Mouse (Mus musculus) heart, adult 9 months (tissue): Measurements from ENCODE around the gene Bri3bp.
"Not testable (repeated sequence)": the region's sequence is repeated elsewhere in the genome, so short reads cannot be mapped to it uniquely, and the experiment has no call there.

ENCODE experiments used
- DNase-seq, 2 experiments: peaks; one replicate each; pipeline ENCODE4 v3.0.0; 2022; ENCODE audit warnings: low spot score in 2 of 2

Bri3bp gene

GRCm38 (mm10) chr5:125441234-125442114 lies at the start of gene Bri3bp:
Gene Bri3bp, plus strand, starts transcription at chr5:125441568.
- peak in 1 of 2 experiments; percentile 43 for DNase-seq

DNA sequence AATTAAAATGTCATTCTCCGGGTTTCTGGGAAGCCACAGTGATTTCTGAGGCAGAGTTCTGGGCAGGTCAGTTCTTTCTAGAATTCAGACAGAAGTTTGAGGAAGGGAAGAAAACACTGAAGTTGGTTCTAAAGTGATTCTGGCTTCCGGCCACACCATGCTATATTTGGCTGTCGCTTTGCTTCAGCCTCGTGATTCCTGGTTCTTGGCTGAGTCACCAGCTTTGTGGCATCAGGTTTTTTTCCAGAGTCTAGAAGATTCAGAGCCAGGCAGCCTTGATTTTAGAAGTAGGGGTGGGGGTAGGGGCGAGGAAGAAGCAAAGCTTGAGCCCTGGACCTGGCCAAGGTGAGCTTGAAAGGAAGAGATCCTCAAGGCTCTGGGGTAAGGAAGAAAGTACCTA lies 49.8 kb upstream of the Bri3bp start:
- peak; percentile 73 to 85 for DNase-seq

DNA sequence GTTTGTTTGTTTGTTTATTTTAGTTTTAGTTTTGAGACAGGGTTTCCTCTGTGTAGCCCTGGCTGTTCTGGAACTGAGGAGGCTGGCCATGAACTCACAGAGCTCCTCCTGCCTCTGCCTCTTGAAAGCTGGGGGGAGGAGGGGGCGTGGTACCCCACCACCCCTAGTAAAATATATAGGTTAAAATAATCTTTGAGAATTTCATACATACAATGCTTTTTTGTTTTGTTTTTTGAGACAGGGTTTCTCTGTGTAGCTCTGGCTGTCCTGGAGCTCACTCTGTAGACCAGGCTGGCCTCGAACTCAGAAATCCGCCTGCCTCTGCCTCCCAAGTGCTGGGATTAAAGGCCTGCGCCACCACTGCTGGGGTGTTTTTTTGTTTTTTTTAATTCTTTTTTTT lies 49.2 kb upstream of the Bri3bp start:
- not testable (repeated sequence) for DNase-seq

GRCm38 (mm10) chr5:125392618-125392976 lies 48.8 kb upstream of the Bri3bp start:
- no peak for DNase-seq

DNA sequence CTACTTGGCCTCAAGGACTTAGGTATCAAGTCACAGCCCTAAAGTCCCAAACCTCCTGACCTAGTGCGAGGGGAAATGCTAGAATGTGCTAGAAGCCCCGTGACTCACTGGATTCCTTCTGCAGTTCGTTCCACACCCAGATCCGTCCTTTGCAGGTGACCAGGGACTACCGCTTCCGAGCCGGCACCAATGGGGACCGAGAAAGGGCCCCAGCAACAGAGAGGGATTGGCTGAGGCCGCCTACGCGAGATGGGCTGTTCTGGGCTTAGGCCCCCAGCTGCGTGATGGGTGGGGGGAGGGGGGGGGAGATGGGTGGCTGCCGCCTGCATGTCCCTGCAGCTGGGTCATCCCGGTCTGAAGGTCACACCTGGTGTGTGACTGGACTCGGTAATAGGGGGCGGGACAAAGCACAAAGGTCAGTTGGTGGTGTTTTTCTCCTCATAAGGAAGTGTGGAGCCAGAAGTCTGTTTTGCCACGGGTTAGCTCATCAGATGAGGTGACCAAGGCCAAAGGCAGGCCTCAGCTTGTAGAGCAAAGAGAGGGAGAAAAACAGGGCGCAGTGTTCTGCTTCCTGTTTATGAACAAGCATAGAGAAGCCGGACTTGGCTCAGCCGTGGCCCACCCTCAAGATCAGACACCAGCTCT lies 48.3 kb upstream of the Bri3bp start:
- peak; percentile 98 to 99 for DNase-seq

GRCm38 (mm10) chr5:125393622-125394603 lies 47.5 kb upstream of the Bri3bp start:
- peak; percentile 81 to 84 for DNase-seq

GRCm38 (mm10) chr5:125395008-125395407 lies 46.4 kb upstream of the Bri3bp start:
- no peak for DNase-seq

DNA sequence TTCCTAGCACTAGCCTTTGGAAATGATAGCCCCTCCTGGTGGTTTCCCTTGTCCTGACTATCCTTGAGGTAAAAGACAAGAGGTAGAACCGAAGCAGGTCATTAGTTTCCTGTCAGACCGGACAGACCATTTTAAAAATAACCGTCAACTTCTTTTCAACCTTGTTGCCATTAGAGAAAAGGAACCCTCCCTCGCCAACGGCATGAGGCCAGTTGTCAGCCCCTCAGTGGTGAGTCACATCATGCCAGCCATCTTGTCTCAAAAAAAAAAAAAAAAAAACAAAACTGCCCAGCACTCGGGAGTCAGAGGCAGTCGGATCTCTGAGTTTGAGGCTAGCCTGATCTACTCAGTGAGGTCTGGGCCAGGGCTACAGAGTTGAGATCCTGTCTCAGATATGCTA lies 40.5 kb upstream of the Bri3bp start:
- no peak for DNase-seq

GRCm38 (mm10) chr5:125402476-125402875 lies 38.9 kb upstream of the Bri3bp start:
- DNase-seq = no peak

- no peak for DNase-seq
Observed at GRCm38 (mm10) chr5:125402991-125403390, 38.4 kb upstream of the Bri3bp start.

GRCm38 (mm10) chr5:125403481-125404465 lies 37.6 kb upstream of the Bri3bp start:
- DNase-seq = peak in 1 of 2 experiments; percentile 73

- DNase-seq = no peak
Observed at GRCm38 (mm10) chr5:125404536-125404902, 36.8 kb upstream of the Bri3bp start.

DNA sequence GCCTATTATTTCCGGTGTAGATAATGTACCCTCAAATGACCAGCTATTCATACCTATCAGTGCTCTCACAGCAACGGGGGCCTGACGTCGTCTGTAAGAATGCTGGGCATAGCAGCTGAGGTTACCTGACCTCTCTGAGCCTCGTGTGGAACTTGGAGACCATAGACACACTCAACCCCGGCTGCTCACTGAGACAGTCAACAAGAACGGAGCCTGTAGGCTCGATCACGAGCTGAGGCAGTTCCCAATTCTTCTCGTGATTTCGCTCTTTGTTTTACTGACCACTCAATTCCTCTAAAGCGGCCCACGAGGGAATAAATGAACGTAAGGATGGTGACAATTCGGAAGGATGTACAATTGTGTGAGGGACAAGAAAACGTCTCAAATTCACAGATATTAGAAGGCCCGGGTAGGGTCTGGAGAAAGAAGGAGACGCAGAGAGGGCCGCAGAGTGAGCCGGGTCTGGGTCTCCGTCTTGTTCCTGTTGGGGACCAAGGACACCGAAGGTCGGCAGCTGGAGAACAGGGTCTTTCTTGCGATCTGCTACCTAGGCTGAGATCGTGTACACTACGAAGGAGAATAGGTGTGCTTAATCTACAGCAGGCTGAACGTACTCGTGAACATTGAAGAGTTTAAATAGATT lies 36.3 kb upstream of the Bri3bp start:
- peak in 1 of 2 experiments; percentile 76 for DNase-seq

DNA sequence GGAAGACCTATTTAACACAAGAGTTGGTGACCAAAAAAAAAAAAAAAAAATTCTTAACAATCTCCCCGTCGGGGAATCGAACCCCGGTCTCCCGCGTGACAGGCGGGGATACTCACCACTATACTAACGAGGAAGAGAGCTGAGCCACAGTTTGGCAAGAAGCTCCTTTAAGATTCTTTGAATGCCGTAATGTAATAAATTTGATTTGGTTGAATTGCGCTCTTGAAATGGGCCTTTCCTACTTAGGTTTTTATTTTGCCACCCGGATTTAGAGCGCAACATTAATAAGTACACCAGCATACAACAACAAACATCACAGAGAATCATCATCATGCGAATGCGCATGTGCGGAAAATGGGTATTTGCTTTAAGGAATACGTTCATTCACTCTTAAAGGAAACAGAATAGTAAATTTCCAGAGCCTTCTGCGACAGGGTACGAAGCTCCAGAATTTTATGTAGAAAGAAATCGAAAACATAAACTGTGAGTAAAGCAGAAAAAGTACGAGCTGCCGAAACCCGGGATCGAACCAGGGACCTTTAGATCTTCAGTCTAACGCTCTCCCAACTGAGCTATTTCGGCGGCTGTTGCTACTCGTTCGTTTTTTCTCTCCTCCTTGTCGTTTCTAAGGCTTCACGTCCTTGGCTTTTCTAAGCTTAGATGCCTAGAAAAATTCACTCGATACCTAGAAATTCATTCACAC lies 35.7 kb upstream of the Bri3bp start:
- DNase-seq = peak; percentile 67 to 90

GRCm38 (mm10) chr5:125406322-125407016 lies 34.9 kb upstream of the Bri3bp start:
- DNase-seq = peak; percentile 76 to 79

DNA sequence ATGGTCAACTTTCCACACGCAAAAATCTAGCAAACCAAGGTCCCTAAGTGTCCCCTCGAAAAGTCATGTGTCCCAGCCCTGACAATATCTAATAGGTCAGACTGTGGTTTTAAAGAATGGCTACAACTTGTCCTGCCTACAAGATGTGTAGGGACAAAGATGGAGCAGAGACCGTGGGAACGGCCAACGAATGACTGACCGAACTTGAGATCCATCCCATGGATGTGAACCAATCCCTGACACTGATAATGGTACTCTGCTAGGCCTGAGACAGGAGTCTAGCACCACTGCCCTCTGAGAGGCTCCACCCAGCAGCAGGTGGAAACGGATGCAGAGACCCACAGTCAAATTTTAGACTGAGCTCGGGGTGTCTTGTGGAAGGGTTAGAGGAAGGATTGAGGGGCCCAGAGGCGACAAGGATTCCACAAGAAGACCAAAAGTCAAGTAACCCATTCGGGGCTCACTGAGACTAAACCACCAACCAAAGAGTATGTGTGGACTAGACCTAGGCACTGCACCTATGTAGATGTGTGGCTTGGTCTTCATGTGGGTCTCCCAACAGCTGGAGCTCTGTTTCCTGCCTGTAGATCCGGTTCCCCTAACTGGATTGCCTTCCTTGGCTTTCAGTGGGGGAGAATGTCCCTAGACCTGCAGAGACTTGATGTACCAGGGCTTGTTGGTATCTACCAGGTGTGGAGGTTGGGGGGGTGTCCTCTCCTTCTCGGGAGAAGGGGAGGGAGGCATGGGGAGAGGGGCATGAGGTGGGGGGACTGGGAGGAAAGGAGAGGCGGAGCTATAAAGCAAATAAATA lies 34.1 kb upstream of the Bri3bp start:
- no peak for DNase-seq

DNA sequence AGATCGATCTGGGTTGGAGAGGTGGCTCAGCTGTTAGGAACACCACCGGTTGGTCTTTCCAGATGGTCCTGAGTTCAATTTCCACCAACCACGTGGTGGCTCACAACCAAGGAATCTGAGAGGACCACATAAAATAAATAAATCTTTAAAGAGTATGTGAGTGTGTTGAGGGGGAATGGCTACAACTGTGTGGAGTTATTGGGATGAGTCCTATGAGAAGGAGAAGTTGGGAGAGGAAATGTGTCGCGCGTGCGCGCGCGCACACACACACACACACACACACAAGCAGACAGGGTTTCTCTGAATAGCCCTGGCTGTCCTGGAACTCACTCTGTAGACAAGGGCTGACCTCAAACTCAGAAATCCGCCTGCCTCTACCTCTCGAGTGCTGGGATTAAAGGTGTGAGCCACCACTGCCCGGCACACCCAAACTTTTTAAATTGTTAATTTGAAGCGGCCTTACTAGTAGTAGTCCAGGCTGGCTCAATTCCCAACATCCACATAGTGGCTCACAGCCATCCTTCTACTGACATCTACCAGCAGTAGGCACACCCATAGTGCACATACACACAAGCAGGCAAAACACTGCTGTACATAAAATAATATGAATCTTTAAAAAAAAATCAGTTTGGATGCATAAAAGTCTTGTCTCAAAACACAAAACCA lies 33.3 kb upstream of the Bri3bp start:
- no peak for DNase-seq

- peak in 1 of 2 experiments; percentile 81 for DNase-seq
Observed at GRCm38 (mm10) chr5:125408842-125409241, 32.5 kb upstream of the Bri3bp start.
